ENCODE assay signal across 16 mouse cellular contexts in genomic region chr5:105994218-105994617, GRCm38 (mm10).
A peak's percentile ranks its signal among the peaks of the same experiment; 100 is the strongest.
DNase-seq lines count a peak whose midpoint lies in the region; TF ChIP-seq lines count a peak whose summit lies in the region.
"Had no signal": no experiment of that assay in that cellular context is flagged by ENCODE, and none has a peak within 500 bp of the region (broad histone marks: within the 10 kb centered on the region; RNA-seq: fewer than 3 reads in every experiment).

No protein-coding gene starts in this region.

- WGBS in hindbrain, embryonic 10.5 days = 93% methylated on average over 1 of the region's 1 CpGs

- H3ac ChIP-seq in C2C12 (ENCODE audit: control insufficient read depth, insufficient read length, low read depth) = no peak overlapping the region

- no peaks in the 10 kb centered on the region for H3K4me1 ChIP-seq in ES-E14 (ENCODE audit: control insufficient read depth in 2 of 2, insufficient read depth in 2 of 2, low read length in 2 of 2, poor library complexity in 1 of 2)
- no peaks in the 10 kb centered on the region for H3K4me1 ChIP-seq in hindbrain, embryonic 10.5 days (replicated peaks)
- H3K4me1 ChIP-seq: embryonic facial prominence, embryonic 10.5 days; embryonic facial prominence, embryonic 12.5 days; forebrain, embryonic 15.5 days had no signal

- H3K36me3 ChIP-seq in C2C12 (ENCODE audit: control insufficient read depth, insufficient read depth) (no peaks in the 10 kb centered on the region), ES-E14 (ENCODE audit: control insufficient read depth, insufficient read depth, low read length, poor library complexity, severe bottlenecking) (no peaks in the 10 kb centered on the region)
- H3K36me3 ChIP-seq in hindbrain, embryonic 10.5 days = no peaks in the 10 kb centered on the region
- H3K36me3 ChIP-seq: embryonic facial prominence, embryonic 10.5 days; embryonic facial prominence, embryonic 12.5 days; forebrain, embryonic 15.5 days had no signal

- DNase-seq in 416B (ENCODE audit: low read depth) (peak; percentile 10), ES-E14 (ENCODE audit: low read depth, low spot score) (no peak)
- no peak for DNase-seq in hindbrain, embryonic 10.5 days (ENCODE audit: low spot score)
- no peak for DNase-seq in heart, adult 9 months (ENCODE audit: low spot score in 2 of 2)
- no peak for DNase-seq in heart, postnatal 25 days (ENCODE audit: low spot score)
- DNase-seq: adrenal gland, adult 8-10 months; adrenal gland, postnatal 14 days; adrenal gland, postnatal 36 days; B cell, adult 2 months; cerebellum, postnatal 10 days; forebrain, postnatal 0 days had no signal

- H3K27ac ChIP-seq in ES-E14 (ENCODE audit: insufficient read depth, low read depth, low read length, poor library complexity, severe bottlenecking) = no peak overlapping the region
- H3K27ac ChIP-seq in hindbrain, embryonic 10.5 days = no peak overlapping the region
- H3K27ac ChIP-seq: embryonic facial prominence, embryonic 10.5 days; embryonic facial prominence, embryonic 12.5 days; forebrain, embryonic 13.5 days; forebrain, embryonic 15.5 days had no signal

- H3K79me3 ChIP-seq in C2C12 (ENCODE audit: low read depth) = no peaks in the 10 kb centered on the region

- in situ Hi-C loops in ES-E14 (cut with MboI; ENCODE audit: low sequenced_read_pairs in 2 of 2, unreplicated experiment in 2 of 2) = no loop called here

- peaks cover 16% of the 10 kb centered on the region for H3K27me3 ChIP-seq in C2C12 (ENCODE audit: control insufficient read depth, insufficient read depth, insufficient read length)
- H3K27me3 ChIP-seq in hindbrain, embryonic 10.5 days (ENCODE audit: insufficient read depth, poor library complexity, severe bottlenecking) = no peaks in the 10 kb centered on the region
- H3K27me3 ChIP-seq: forebrain, embryonic 15.5 days had no signal

- H3K9ac ChIP-seq in ES-E14 (ENCODE audit: insufficient read depth, low read depth, low read length, poor library complexity, severe bottlenecking) = no peak overlapping the region
- H3K9ac ChIP-seq: embryonic facial prominence, embryonic 12.5 days; forebrain, embryonic 13.5 days; forebrain, embryonic 15.5 days; forebrain, postnatal 0 days had no signal

- H3K4me3 ChIP-seq in C2C12 (ENCODE audit: insufficient read depth, poor library complexity, severe bottlenecking) = no peak overlapping the region
- no peak overlapping the region for H3K4me3 ChIP-seq in ES-E14 (ENCODE audit: insufficient read depth in 1 of 2, low read depth in 1 of 2, low read length in 2 of 2, poor library complexity in 1 of 2, severe bottlenecking in 1 of 2)
- no peak overlapping the region for H3K4me3 ChIP-seq in hindbrain, embryonic 10.5 days
- H3K4me3 ChIP-seq: embryonic facial prominence, embryonic 10.5 days; embryonic facial prominence, embryonic 12.5 days; forebrain, embryonic 13.5 days; forebrain, embryonic 15.5 days had no signal

- no peak for TF ChIP-seq CTCF in C2C12 (IDR thresholded peaks at IDR 0.05; ENCODE audit: control insufficient read depth, insufficient read depth, insufficient read length)

- intact Hi-C loops in heart, postnatal 25 days (cut with DNase I) = no loop called here

- no peaks in the 10 kb centered on the region for H3K9me3 ChIP-seq in ES-E14 (ENCODE audit: control insufficient read depth, insufficient read depth, low read depth, low read length)
- H3K9me3 ChIP-seq in hindbrain, embryonic 10.5 days = no peaks in the 10 kb centered on the region
- H3K9me3 ChIP-seq: embryonic facial prominence, embryonic 10.5 days; embryonic facial prominence, embryonic 12.5 days; forebrain, embryonic 13.5 days; forebrain, embryonic 15.5 days had no signal

- H3K79me2 ChIP-seq in C2C12 (ENCODE audit: control insufficient read depth, insufficient read depth) = no peaks in the 10 kb centered on the region

TF ChIP-seq in C2C12, 6 proteins besides CTCF, POLR2A, EP300 and RAD21:
- peak; percentile 51 for TF ChIP-seq USF1 (IDR thresholded peaks at IDR 0.05; ENCODE audit: low read depth)
- no peak for TF ChIP-seq MYOG (IDR thresholded peaks at IDR 0.05; ENCODE audit: control insufficient read depth, extremely low read depth, insufficient read length)
- TF ChIP-seq FOSL1 (IDR thresholded peaks at IDR 0.05; ENCODE audit: insufficient read depth, low read length, poor library complexity, severe bottlenecking) = no peak

TF ChIP-seq in ES-E14, 5 proteins besides CTCF, POLR2A, EP300 and RAD21:
- no peak for TF ChIP-seq ZC3H11A (IDR thresholded peaks at IDR 0.05; ENCODE audit: borderline replicate concordance, low read depth, low read length)
- TF ChIP-seq ZNF384 (IDR thresholded peaks at IDR 0.05; ENCODE audit: low read depth, low read length) = no peak
- no peak for TF ChIP-seq HCFC1 (IDR thresholded peaks at IDR 0.05; ENCODE audit: borderline replicate concordance, insufficient read depth, low read length)
- TF ChIP-seq MAFK (IDR thresholded peaks at IDR 0.05; ENCODE audit: insufficient read depth, low read depth, low read length) = 0 out of 2 replicates have a peak, but pooled peaks have one; percentile 28
- TF ChIP-seq CHD2 (IDR thresholded peaks at IDR 0.05; ENCODE audit: low read depth, low read length) = no peak
